Mouse (Mus musculus) kidney, embryonic 15.5 days (tissue): ENCODE results near the gene Cyp2b19. TPM values are rescaled to one million over a fixed set of nuclear protein-coding genes. Genes with fewer than 3 reads are reported as not detected.

Experiments
- ATAC-seq: fragments of 200-750 bp; cut with Nextera tagmentation; replicated peaks from 2 replicates; pipeline ENCODE4 v1.8.0; 2017; ENCODE audit warnings: moderate TSS enrichment; ENCODE audit not compliant: low FRiP score
- H3K27ac ChIP-seq: fragments of 300-500 bp; sonication (generic); 2 replicates; pipeline ENCODE4 v1.5.1; 2015; ENCODE audit warnings: mild to moderate bottlenecking, inconsistent platforms
- H3K27me3 ChIP-seq: fragments of 300-500 bp; sonication (generic); 2 replicates; pipeline ENCODE4 v1.6.1; 2015; ENCODE audit warnings: inconsistent platforms
- H3K36me3 ChIP-seq: fragments of 300-500 bp; sonication (generic); 2 replicates; pipeline ENCODE4 v1.6.1; 2015; ENCODE audit warnings: inconsistent platforms
- H3K4me1 ChIP-seq: fragments of 300-500 bp; sonication (generic); 2 replicates; pipeline ENCODE4 v1.6.1; 2015; ENCODE audit warnings: inconsistent platforms
- H3K4me2 ChIP-seq: fragments of 300-500 bp; sonication (generic); 2 replicates; pipeline ENCODE4 v1.6.1; 2015; ENCODE audit warnings: moderate library complexity, mild to moderate bottlenecking, inconsistent platforms
- H3K4me3 ChIP-seq: fragments of 300-500 bp; sonication (generic); replicated peaks from 2 replicates; pipeline ENCODE4 v1.5.1; 2015; ENCODE audit warnings: mild to moderate bottlenecking, inconsistent platforms
- H3K9ac ChIP-seq: fragments of 300-500 bp; sonication (generic); 2 replicates; pipeline ENCODE4 v1.6.1; 2015; ENCODE audit warnings: mild to moderate bottlenecking, inconsistent platforms
- H3K9me3 ChIP-seq: fragments of 300-500 bp; sonication (generic); replicated peaks from 2 replicates; pipeline ENCODE4 v1.6.1; 2016; ENCODE audit warnings: inconsistent platforms
- WGBS: fragments of 180-500 bp; shearing (Covaris S2); methylation state at CpG from one replicate; pipeline ENCODE4 v1.1.7; 2015; ENCODE audit warnings: mixed read lengths; 5-methylcytosine and 5-hydroxymethylcytosine counted together
- polyA plus RNA-seq: library from polyadenylated mRNA; unstranded; fragments of >200 nt; fragmentation: Nextera tagmentation; extraction: Ambion mirVana; gene quantifications from 2 replicates; pipeline ENCODE4 v1.2.1, GENCODE M21; 2015

Gene Cyp2b19
- 0.21 TPM in 1 of 2 replicates, not detected in the other for polyA plus RNA-seq

DNA sequence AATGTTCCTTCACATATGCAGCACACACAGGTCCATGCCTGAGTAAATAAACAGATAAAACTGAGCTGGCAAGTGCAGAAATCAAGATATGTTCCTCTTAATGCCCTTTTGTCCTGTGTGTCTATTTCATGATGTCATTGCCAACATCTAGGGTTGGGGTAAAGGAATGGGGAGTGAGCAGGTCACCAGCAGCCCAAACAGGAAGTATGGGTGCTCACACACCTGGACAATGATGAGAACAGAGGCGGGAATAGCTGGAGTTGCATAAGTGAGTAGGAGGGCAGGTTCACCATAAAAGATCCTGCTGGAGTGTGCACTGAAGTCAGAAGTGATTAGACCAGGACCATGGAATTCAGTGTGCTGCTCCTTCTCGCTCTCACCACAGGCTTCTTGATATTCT lies at the start of gene Cyp2b19:
Gene Cyp2b19 (plus strand): TSS at position 301 of the 400 bp plus-strand sequence.
- ATAC-seq, result no peak

GRCm38 (mm10) chr7:26711061-26711460 lies 45.9 kb upstream of the Cyp2b19 start:
- Histone ChIP-seq H3K27me3 (no peaks in the 10 kb centered on the region), H3K27ac (no peak overlapping the region), H3K4me2 (no peak overlapping the region), H3K4me3 (no peak overlapping the region), H3K36me3 (no peaks in the 10 kb centered on the region), H3K4me1 (no peaks in the 10 kb centered on the region), H3K9ac (no peak overlapping the region), H3K9me3 (no peaks in the 10 kb centered on the region)
- ATAC-seq, result no peak
- 89% methylated on average over 11 of the region's 11 CpGs for WGBS

More for the DNA sequence above, at the start of gene Cyp2b19:
- no peaks in the 10 kb centered on the region for H3K9me3 ChIP-seq
- H3K4me2 ChIP-seq, result no peak within 1 kb of the TSS
- H3K36me3 ChIP-seq, result no peaks in the 10 kb centered on the region
- no peak within 1 kb of the TSS for H3K27ac ChIP-seq
- no peaks in the 10 kb centered on the region for H3K27me3 ChIP-seq
- no peak within 1 kb of the TSS for H3K9ac ChIP-seq
- WGBS, result 85% methylated on average over 2 of the region's 2 CpGs
- H3K4me3 ChIP-seq, result no peak within 1 kb of the TSS
- H3K4me1 ChIP-seq, result no peaks in the 10 kb centered on the region

- H3K4me2 ChIP-seq, result no peak overlapping the region
- ATAC-seq, result no peak
Measured at GRCm38 (mm10) chr7:26738940-26739339, 18.0 kb upstream of the Cyp2b19 start.

GRCm38 (mm10) chr7:26743948-26744347 lies 13.0 kb upstream of the Cyp2b19 start:
- no peak overlapping the region for H3K27ac ChIP-seq
- WGBS, result 81% methylated on average over 4 of the region's 4 CpGs
- H3K4me2 ChIP-seq, result no peak overlapping the region
- no peaks in the 10 kb centered on the region for H3K4me1 ChIP-seq
- H3K27me3 ChIP-seq, result no peaks in the 10 kb centered on the region
- H3K9ac ChIP-seq, result no peak overlapping the region
- H3K9me3 ChIP-seq, result no peaks in the 10 kb centered on the region
- H3K36me3 ChIP-seq, result no peaks in the 10 kb centered on the region
- no peak for ATAC-seq
- no peak overlapping the region for H3K4me3 ChIP-seq

More at GRCm38 (mm10) chr7:26738940-26739339, 18.0 kb upstream of the Cyp2b19 start:
- no peaks in the 10 kb centered on the region for H3K4me1 ChIP-seq
- no peak overlapping the region for H3K27ac ChIP-seq
- H3K36me3 ChIP-seq, result no peaks in the 10 kb centered on the region
- H3K9me3 ChIP-seq, result no peaks in the 10 kb centered on the region
- H3K9ac ChIP-seq, result no peak overlapping the region
- no peaks in the 10 kb centered on the region for H3K27me3 ChIP-seq
- no peak overlapping the region for H3K4me3 ChIP-seq

- H3K9ac ChIP-seq, result no peak overlapping the region
- no peaks in the 10 kb centered on the region for H3K9me3 ChIP-seq
- ATAC-seq, result no peak
- no peaks in the 10 kb centered on the region for H3K27me3 ChIP-seq
- H3K36me3 ChIP-seq, result no peaks in the 10 kb centered on the region
- no peak overlapping the region for H3K27ac ChIP-seq
- no peak overlapping the region for H3K4me3 ChIP-seq
- H3K4me2 ChIP-seq, result no peak overlapping the region
- 66% methylated on average over 1 of the region's 1 CpGs for WGBS
- H3K4me1 ChIP-seq, result no peaks in the 10 kb centered on the region
Measured at GRCm38 (mm10) chr7:26745486-26745885, 11.5 kb upstream of the Cyp2b19 start.

GRCm38 (mm10) chr7:26767084-26767483 lies 10.1 kb downstream of the Cyp2b19 start:
- H3K27ac ChIP-seq, result no peak overlapping the region
- no peaks in the 10 kb centered on the region for H3K9me3 ChIP-seq
- H3K4me1 ChIP-seq, result no peaks in the 10 kb centered on the region
- H3K36me3 ChIP-seq, result no peaks in the 10 kb centered on the region
- no peak overlapping the region for H3K4me3 ChIP-seq
- H3K9ac ChIP-seq, result no peak overlapping the region
- no peak overlapping the region for H3K4me2 ChIP-seq
- ATAC-seq, result no peak
- H3K27me3 ChIP-seq, result no peaks in the 10 kb centered on the region
- 66% methylated on average over 1 of the region's 1 CpGs for WGBS

GRCm38 (mm10) chr7:26769881-26770470 lies 13.0 kb downstream of the Cyp2b19 start:
- Histone ChIP-seq H3K4me1 (no peaks in the 10 kb centered on the region), H3K9ac (no peak overlapping the region), H3K9me3 (no peaks in the 10 kb centered on the region), H3K27ac (no peak overlapping the region), H3K36me3 (no peaks in the 10 kb centered on the region), H3K27me3 (no peaks in the 10 kb centered on the region), H3K4me2 (no peak overlapping the region), H3K4me3 (no peak overlapping the region)
- WGBS, result 79% methylated on average over 9 of the region's 9 CpGs
- no peak for ATAC-seq

GRCm38 (mm10) chr7:26772866-26773586 lies 16.1 kb downstream of the Cyp2b19 start:
- no peaks in the 10 kb centered on the region for H3K9me3 ChIP-seq
- no peaks in the 10 kb centered on the region for H3K36me3 ChIP-seq
- ATAC-seq, result no peak
- H3K4me3 ChIP-seq, result no peak overlapping the region
- no peak overlapping the region for H3K27ac ChIP-seq
- no peaks in the 10 kb centered on the region for H3K4me1 ChIP-seq
- no peak overlapping the region for H3K4me2 ChIP-seq
- no peak overlapping the region for H3K9ac ChIP-seq
- no peaks in the 10 kb centered on the region for H3K27me3 ChIP-seq
- WGBS, result 85% methylated on average over 3 of the region's 3 CpGs

DNA sequence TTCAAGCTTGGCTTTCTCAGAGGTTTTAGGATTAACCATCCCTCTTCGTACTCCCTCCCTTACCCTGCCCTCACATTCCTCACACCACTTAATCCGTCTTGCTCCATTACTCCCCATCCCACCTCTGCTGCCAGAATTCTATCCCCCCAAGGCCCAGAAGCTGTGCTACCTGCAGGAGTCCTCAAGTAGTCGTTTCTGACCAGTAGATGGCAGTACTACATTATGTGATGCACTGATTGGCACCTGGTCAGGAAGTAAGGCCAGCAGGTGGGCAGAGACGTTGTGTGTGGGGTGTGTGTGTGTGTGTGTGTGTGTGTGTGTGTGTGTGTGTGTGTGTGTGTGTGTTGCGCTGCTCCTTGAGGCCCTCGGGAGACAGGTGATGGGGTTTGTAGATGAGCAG lies 18.9 kb downstream of the Cyp2b19 start:
- peak; percentile 78 for ATAC-seq
- no peaks in the 10 kb centered on the region for H3K4me1 ChIP-seq
- H3K36me3 ChIP-seq, result no peaks in the 10 kb centered on the region
- no peak overlapping the region for H3K27ac ChIP-seq
- 19% methylated on average over 6 of the region's 6 CpGs for WGBS
- no peak overlapping the region for H3K4me2 ChIP-seq
- no peaks in the 10 kb centered on the region for H3K27me3 ChIP-seq
- no peak overlapping the region for H3K9ac ChIP-seq
- no peaks in the 10 kb centered on the region for H3K9me3 ChIP-seq
- no peak overlapping the region for H3K4me3 ChIP-seq

- Histone ChIP-seq H3K9me3 (no peaks in the 10 kb centered on the region), H3K4me1 (no peaks in the 10 kb centered on the region), H3K4me2 (no peak overlapping the region), H3K4me3 (no peak overlapping the region), H3K36me3 (no peaks in the 10 kb centered on the region), H3K27me3 (no peaks in the 10 kb centered on the region), H3K27ac (no peak overlapping the region), H3K9ac (no peak overlapping the region)
- WGBS, result 45% methylated on average over 2 of the region's 2 CpGs
- no peak for ATAC-seq
Measured at GRCm38 (mm10) chr7:26777806-26778205, 20.9 kb downstream of the Cyp2b19 start.

- 37% methylated on average over 6 of the region's 6 CpGs for WGBS
- H3K27me3 ChIP-seq, result no peaks in the 10 kb centered on the region
- no peak overlapping the region for H3K4me3 ChIP-seq
- H3K4me2 ChIP-seq, result no peak overlapping the region
- no peak overlapping the region for H3K27ac ChIP-seq
- ATAC-seq, result no peak
- no peaks in the 10 kb centered on the region for H3K36me3 ChIP-seq
- no peaks in the 10 kb centered on the region for H3K9me3 ChIP-seq
- no peaks in the 10 kb centered on the region for H3K4me1 ChIP-seq
- H3K9ac ChIP-seq, result no peak overlapping the region
Measured at GRCm38 (mm10) chr7:26778474-26778873, 21.5 kb downstream of the Cyp2b19 start.

DNA sequence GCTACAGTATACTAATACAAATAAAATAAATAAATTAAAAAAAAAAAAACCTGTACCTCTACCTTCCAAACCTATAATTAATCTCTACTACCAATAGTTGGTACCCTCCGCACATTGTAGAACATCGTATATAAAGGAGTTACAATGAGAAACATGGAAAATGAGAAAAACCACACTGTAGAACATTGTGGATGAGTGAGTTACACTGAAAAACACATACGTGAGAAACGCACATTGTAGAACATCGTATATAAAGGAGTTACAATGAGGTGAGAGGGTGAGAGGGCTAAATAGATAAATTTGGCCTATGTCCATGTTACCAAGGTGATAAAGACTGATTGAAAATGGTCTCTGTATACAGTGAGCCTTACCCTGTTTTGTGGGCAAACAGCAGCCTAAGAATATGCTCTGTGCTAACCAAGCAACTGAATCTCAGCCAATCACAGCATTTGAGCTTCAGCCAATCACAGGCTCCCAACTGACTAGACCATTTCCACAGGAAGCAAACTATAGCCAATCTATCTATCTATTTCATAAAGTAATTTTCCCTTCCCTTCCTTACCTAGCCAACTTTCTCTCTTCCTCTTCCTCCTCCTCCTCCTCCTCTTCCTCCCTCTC lies 23.0 kb downstream of the Cyp2b19 start:
- Histone ChIP-seq H3K27ac (no peak overlapping the region), H3K9ac (no peak overlapping the region), H3K4me2 (no peak overlapping the region), H3K27me3 (no peaks in the 10 kb centered on the region), H3K4me1 (no peaks in the 10 kb centered on the region), H3K36me3 (no peaks in the 10 kb centered on the region), H3K9me3 (no peaks in the 10 kb centered on the region), H3K4me3 (no peak overlapping the region)
- ATAC-seq, result peak; percentile 60; the same call in 1 of the 2 replicates
- 76% methylated on average over 5 of the region's 5 CpGs for WGBS
